Mouse (Mus musculus) lung, embryonic 14.5 days (tissue): ENCODE data around the gene Gm34653. TPM values are rescaled to one million over a fixed set of nuclear protein-coding genes. Genes with fewer than 3 reads are reported as not detected.
"Not testable (repeated sequence)": the region's sequence is repeated elsewhere in the genome, so short reads cannot be mapped to it uniquely, and the experiment has no call there.

Source experiments
- ATAC-seq: fragments of 200-750 bp; cut with Nextera tagmentation; 2 replicates; pipeline ENCODE4 v1.8.0; 2017; ENCODE audit warnings: mild to moderate bottlenecking, moderate TSS enrichment, moderate library complexity; ENCODE audit not compliant: insufficient read depth
- DNase-seq: peaks from one replicate; pipeline ENCODE4 v3.0.0-alpha.2; 2015
- H3K27ac ChIP-seq: fragments of 300-500 bp; sonication (generic); 2 replicates; pipeline ENCODE4 v1.5.1; 2014; ENCODE audit warnings: low read depth, mild to moderate bottlenecking, moderate library complexity
- H3K27me3 ChIP-seq: fragments of 300-500 bp; sonication (generic); 2 replicates; pipeline ENCODE4 v1.6.1; 2014; ENCODE audit warnings: low read length, control low read depth; ENCODE audit not compliant: insufficient read depth
- H3K36me3 ChIP-seq: fragments of 300-500 bp; sonication (generic); 2 replicates; pipeline ENCODE4 v1.6.1; 2014; ENCODE audit warnings: control low read depth; ENCODE audit not compliant: insufficient read depth
- H3K4me1 ChIP-seq: fragments of 300-500 bp; sonication (generic); 2 replicates; pipeline ENCODE4 v1.6.1; 2014; ENCODE audit warnings: antibody characterized with exemption, control low read depth; ENCODE audit not compliant: insufficient read depth
- H3K4me2 ChIP-seq: fragments of 300-500 bp; sonication (generic); 2 replicates; pipeline ENCODE4 v1.6.1; 2014; ENCODE audit warnings: mild to moderate bottlenecking
- H3K4me3 ChIP-seq: fragments of 300-500 bp; sonication (generic); 2 replicates; pipeline ENCODE4 v1.5.1; 2014; ENCODE audit warnings: low read depth, low read length
- H3K9ac ChIP-seq: fragments of 300-500 bp; sonication (generic); 2 replicates; pipeline ENCODE4 v1.6.1; 2014
- H3K9me3 ChIP-seq: fragments of 300-500 bp; sonication (generic); 2 replicates; pipeline ENCODE4 v1.6.1; 2016; ENCODE audit warnings: low read depth, low read length, control low read depth
- CTCF ChIP-seq: IDR thresholded peaks from 2 replicates; pipeline ENCODE4 v1.5.1; 2016; ENCODE audit warnings: antibody characterized with exemption, low read depth
- WGBS: fragments of 180-500 bp; shearing (Covaris S2); extraction: QIAGEN DNeasy Blood & Tissue Kit; methylation state at CpG from one replicate; pipeline ENCODE4 v1.1.7; 2014; 5-methylcytosine and 5-hydroxymethylcytosine counted together
- polyA plus RNA-seq: library from polyadenylated mRNA; unstranded; fragments of >200 nt; fragmentation: Nextera tagmentation; extraction: Ambion mirVana; gene quantifications from 2 replicates; pipeline ENCODE4 v1.2.1, GENCODE M21; 2014

Gm34653 gene
- polyA plus RNA-seq, 1 experiment from 2014 or later = not detected

DNA sequence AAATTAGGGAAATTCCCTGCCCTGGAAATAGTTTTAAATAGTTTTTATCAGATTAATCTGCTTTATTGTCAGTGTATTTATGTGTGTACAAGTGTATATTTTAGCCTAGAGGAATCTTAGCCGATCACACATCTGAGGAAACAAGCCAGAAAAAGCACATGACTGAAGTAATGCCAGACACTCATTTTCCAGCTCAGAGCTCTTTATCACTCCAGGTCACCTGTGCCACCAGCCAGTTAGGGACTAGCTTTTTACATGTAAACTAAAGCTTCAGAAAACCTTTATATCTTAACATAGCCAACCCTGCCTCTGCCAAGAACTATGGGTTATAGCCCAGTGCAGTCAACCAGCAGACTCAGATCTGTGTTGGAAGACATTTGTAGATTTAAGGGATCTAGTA lies 28.0 kb upstream of the Gm34653 start:
- no peak for TF ChIP-seq CTCF
- WGBS = 75% methylated on average over 1 of the region's 1 CpGs
- H3K9me3 ChIP-seq = no peaks in the 10 kb centered on the region

DNA sequence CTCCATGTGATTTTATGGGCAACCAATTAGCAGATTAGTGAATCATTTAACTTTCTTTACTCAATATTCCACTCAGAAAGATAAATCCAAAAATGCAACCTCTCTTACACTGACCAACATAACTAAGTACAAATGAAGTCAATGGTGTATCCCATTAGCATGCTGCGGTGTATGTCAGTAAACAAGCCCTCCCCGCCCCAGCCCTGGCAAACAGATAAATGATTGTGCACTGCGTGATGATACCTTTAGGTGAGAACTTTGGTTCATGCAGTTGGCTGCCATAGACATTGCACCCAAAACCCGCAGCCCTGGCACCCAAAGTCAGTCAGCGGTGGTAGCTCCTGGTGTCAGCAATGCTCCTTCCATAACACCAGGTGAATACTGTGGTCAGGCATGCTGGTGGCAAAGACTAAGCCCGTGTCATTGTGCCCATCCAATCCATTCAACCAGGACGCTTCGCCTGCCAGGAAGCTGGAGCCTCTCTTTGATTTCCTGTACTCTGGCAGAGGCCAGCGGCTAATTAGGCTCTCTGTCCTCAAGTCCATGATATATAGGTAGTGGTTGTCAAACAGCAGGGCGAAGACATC lies 27.4 kb upstream of the Gm34653 start:
- no peak for TF ChIP-seq CTCF
- Histone ChIP-seq H3K4me2 (no peak overlapping the region), H3K27ac (no peak overlapping the region), H3K4me3 (no peak overlapping the region), H3K9me3 (no peaks in the 10 kb centered on the region), H3K27me3 (no peaks in the 10 kb centered on the region), H3K4me1 (no peaks in the 10 kb centered on the region), H3K36me3 (peaks cover 41% of the 10 kb centered on the region), H3K9ac (no peak overlapping the region)
- DNase-seq (no peak), ATAC-seq (no peak)
- 85% methylated on average over 10 of the region's 10 CpGs for WGBS

More for the DNA sequence above, 28.0 kb upstream of the Gm34653 start:
- no peak overlapping the region for H3K9ac ChIP-seq
- H3K4me3 ChIP-seq = no peak overlapping the region
- DNase-seq (no peak), ATAC-seq (no peak)
- H3K4me1 ChIP-seq = no peaks in the 10 kb centered on the region
- no peak overlapping the region for H3K27ac ChIP-seq
- H3K36me3 ChIP-seq = peaks cover 35% of the 10 kb centered on the region
- H3K27me3 ChIP-seq = no peaks in the 10 kb centered on the region
- no peak overlapping the region for H3K4me2 ChIP-seq

DNA sequence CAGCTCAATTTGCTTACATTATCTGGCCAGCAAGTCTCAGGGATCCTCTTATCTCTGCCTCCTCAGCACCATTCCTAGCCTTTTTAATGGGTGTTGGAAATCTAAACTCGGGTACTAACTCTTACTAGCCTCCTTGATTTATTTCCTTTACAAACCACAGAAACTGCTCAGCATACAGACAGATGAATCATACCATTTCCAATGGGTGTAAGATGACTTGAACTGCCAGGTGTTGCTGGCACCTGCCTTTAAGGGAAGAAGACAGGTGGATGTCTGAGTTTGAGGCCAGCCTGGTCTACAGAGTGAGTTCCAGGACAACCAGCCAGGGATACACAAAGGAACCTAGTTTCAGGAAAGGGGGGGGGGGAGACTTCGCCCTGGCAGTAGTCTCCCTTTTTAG lies 24.8 kb upstream of the Gm34653 start:
- H3K9me3 ChIP-seq = no peaks in the 10 kb centered on the region
- DNase-seq (no peak), ATAC-seq (no peak)
- H3K36me3 ChIP-seq = peaks cover 64% of the 10 kb centered on the region
- H3K27me3 ChIP-seq = no peaks in the 10 kb centered on the region
- no peak for TF ChIP-seq CTCF
- H3K4me1 ChIP-seq = no peaks in the 10 kb centered on the region
- 70% methylated on average over 2 of the region's 2 CpGs for WGBS
- no peak overlapping the region for H3K4me3 ChIP-seq
- no peak overlapping the region for H3K27ac ChIP-seq
- no peak overlapping the region for H3K9ac ChIP-seq
- H3K4me2 ChIP-seq = no peak overlapping the region

- no peak overlapping the region for H3K27ac ChIP-seq
- ATAC-seq (no peak), DNase-seq (no peak)
- H3K9ac ChIP-seq = no peak overlapping the region
- no peak overlapping the region for H3K4me2 ChIP-seq
- 84% methylated on average over 1 of the region's 1 CpGs for WGBS
- no peaks in the 10 kb centered on the region for H3K9me3 ChIP-seq
- peaks cover 79% of the 10 kb centered on the region for H3K36me3 ChIP-seq
- no peak for TF ChIP-seq CTCF
- H3K27me3 ChIP-seq = no peaks in the 10 kb centered on the region
- H3K4me3 ChIP-seq = no peak overlapping the region
- H3K4me1 ChIP-seq = no peaks in the 10 kb centered on the region
Measured at GRCm38 (mm10) chr2:34809568-34809967, 23.2 kb upstream of the Gm34653 start.

- Histone ChIP-seq H3K27ac (no peak overlapping the region), H3K4me3 (no peak overlapping the region), H3K27me3 (no peaks in the 10 kb centered on the region), H3K36me3 (peaks cover 81% of the 10 kb centered on the region), H3K9me3 (no peaks in the 10 kb centered on the region), H3K4me1 (no peaks in the 10 kb centered on the region), H3K4me2 (no peak overlapping the region), H3K9ac (no peak overlapping the region)
- no peak for DNase-seq
- 96% methylated on average over 3 of the region's 3 CpGs for WGBS
- no peak for TF ChIP-seq CTCF
- ATAC-seq = no peak
Measured at GRCm38 (mm10) chr2:34810775-34811174, 22.0 kb upstream of the Gm34653 start.

- Histone ChIP-seq H3K4me2 (no peak overlapping the region), H3K9me3 (no peaks in the 10 kb centered on the region), H3K36me3 (peaks cover 78% of the 10 kb centered on the region), H3K9ac (no peak overlapping the region), H3K4me1 (no peaks in the 10 kb centered on the region), H3K27me3 (no peaks in the 10 kb centered on the region), H3K4me3 (no peak overlapping the region), H3K27ac (no peak overlapping the region)
- TF ChIP-seq CTCF = no peak
- ATAC-seq (no peak), DNase-seq (no peak)
- WGBS = 86% methylated on average over 7 of the region's 7 CpGs
Measured at GRCm38 (mm10) chr2:34812706-34813105, 20.1 kb upstream of the Gm34653 start.

DNA sequence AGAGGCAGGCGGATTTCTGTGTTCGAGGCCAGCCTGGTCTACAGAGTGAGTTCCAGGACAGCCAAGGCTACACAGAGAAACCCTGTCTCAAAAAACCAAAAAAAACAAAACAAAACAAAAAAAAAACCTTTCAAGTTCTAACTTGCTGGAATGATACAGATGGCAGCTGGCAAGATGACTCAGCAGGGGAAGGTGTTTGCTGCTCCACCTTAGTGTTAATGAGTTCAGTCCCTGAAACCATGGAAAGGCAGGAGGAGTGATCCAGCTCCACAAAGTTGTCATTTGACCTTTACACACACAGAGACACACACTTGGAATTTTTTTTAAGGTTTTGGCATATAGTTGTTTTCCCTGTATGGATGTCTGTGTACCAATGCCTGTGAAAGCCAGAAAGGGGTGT lies 16.9 kb upstream of the Gm34653 start:
- H3K4me1 ChIP-seq, H3K4me2 ChIP-seq, H3K9ac ChIP-seq, ATAC-seq, H3K27ac ChIP-seq, H3K27me3 ChIP-seq, H3K4me3 ChIP-seq, DNase-seq, H3K9me3 ChIP-seq: not testable (repeated sequence)
- H3K36me3 ChIP-seq = peaks cover 64% of the 10 kb centered on the region
- WGBS = 94% methylated on average over 2 of the region's 2 CpGs

DNA sequence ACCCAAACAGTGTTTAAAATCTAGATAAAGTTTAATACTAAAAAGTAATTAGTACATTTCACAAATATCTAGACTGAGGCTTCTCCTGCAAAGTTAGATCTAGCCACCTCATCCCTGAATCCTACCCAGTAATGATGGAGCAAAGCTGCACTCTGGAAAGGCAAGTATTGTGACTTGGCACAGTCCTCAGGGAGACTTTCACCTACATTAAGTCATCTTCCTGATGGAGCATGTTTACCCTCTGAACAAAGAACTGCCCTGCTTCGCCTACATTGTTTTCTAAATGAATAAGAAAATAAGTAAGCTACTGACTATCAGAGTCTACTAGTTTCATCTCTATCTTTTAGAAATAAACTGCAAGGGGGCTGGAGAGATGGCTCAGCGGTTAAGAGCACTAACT lies 14.3 kb upstream of the Gm34653 start:
- Histone ChIP-seq H3K4me2 (no peak overlapping the region), H3K4me3 (no peak overlapping the region), H3K27ac (no peak overlapping the region), H3K9ac (no peak overlapping the region), H3K27me3 (no peaks in the 10 kb centered on the region), H3K36me3 (peaks cover 50% of the 10 kb centered on the region), H3K9me3 (no peaks in the 10 kb centered on the region), H3K4me1 (no peaks in the 10 kb centered on the region)
- 88% methylated on average over 2 of the region's 2 CpGs for WGBS
- no peak for TF ChIP-seq CTCF
- ATAC-seq (no peak), DNase-seq (no peak)
